Mouse (Mus musculus) intestine, embryonic 15.5 days (tissue): Measurements from ENCODE around the gene Trip4. TPM values are rescaled to one million over a fixed set of nuclear protein-coding genes. Genes with fewer than 3 reads are reported as not detected.
A peak's percentile ranks its signal among the peaks of the same experiment; 100 is the strongest.

ENCODE experiments used
- ATAC-seq: fragments of 200-750 bp; cut with Nextera tagmentation; 2 replicates; pipeline ENCODE4 v1.8.0; 2017; ENCODE audit warnings: moderate TSS enrichment, moderate library complexity
- H3K27ac ChIP-seq: fragments of 300-500 bp; sonication (generic); 2 replicates; pipeline ENCODE4 v1.5.1; 2015; ENCODE audit warnings: mild to moderate bottlenecking, inconsistent platforms
- H3K27me3 ChIP-seq: fragments of 300-500 bp; sonication (generic); replicated peaks from 2 replicates; pipeline ENCODE4 v1.6.1; 2015; ENCODE audit warnings: inconsistent platforms
- H3K36me3 ChIP-seq: fragments of 300-500 bp; sonication (generic); 2 replicates; pipeline ENCODE4 v1.6.1; 2015; ENCODE audit warnings: inconsistent platforms
- H3K4me1 ChIP-seq: fragments of 300-500 bp; sonication (generic); replicated peaks from 2 replicates; pipeline ENCODE4 v1.6.1; 2015; ENCODE audit warnings: inconsistent platforms
- H3K4me2 ChIP-seq: fragments of 300-500 bp; sonication (generic); replicated peaks from 2 replicates; pipeline ENCODE4 v1.6.1; 2015; ENCODE audit warnings: mild to moderate bottlenecking, inconsistent platforms
- H3K4me3 ChIP-seq: fragments of 300-500 bp; sonication (generic); replicated peaks from 2 replicates; pipeline ENCODE4 v1.5.1; 2015; ENCODE audit warnings: inconsistent platforms
- H3K9ac ChIP-seq: fragments of 300-500 bp; sonication (generic); 2 replicates; pipeline ENCODE4 v1.6.1; 2015; ENCODE audit warnings: inconsistent platforms
- H3K9me3 ChIP-seq: fragments of 300-500 bp; sonication (generic); 2 replicates; pipeline ENCODE4 v1.6.1; 2016; ENCODE audit warnings: inconsistent platforms
- WGBS: fragments of 180-500 bp; shearing (Covaris S2); methylation state at CpG from one replicate; pipeline ENCODE4 v1.1.7; 2015; 5-methylcytosine and 5-hydroxymethylcytosine counted together
- polyA plus RNA-seq: library from polyadenylated mRNA; unstranded; fragments of >200 nt; fragmentation: Nextera tagmentation; extraction: Ambion mirVana; gene quantifications from 2 replicates; pipeline ENCODE4 v1.2.1, GENCODE M21; 2015

Trip4 gene
- polyA plus RNA-seq, 1 experiment from 2014 or later: 24.5 TPM

DNA sequence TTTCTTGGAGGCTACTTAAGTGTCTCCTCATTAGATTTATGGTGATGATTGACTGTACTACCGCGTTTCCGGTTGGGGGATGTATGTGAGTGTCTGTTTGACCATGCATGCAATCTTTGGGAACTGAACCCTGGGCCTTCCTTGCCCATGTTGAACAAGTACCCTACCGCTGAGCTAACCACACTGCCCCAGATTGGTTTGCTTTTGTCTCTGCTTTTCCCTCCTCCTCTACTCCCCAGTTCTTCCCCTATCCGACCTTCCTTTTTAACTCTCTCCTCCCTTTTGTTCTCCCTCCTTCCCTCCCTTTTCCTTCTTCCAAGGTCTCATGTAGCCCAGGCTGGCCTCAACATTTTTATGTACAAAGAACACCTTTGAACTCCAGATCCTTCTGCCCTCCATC lies 17.5 kb downstream of the Trip4 start:
- no peaks in the 10 kb centered on the region for H3K9me3 ChIP-seq
- no peaks in the 10 kb centered on the region for H3K4me1 ChIP-seq
- ATAC-seq: 0 out of 2 replicates have a peak, but pooled peaks have one; percentile 26
- no peaks in the 10 kb centered on the region for H3K36me3 ChIP-seq
- H3K27me3 ChIP-seq: no peaks in the 10 kb centered on the region
- H3K27ac ChIP-seq: no peak overlapping the region
- WGBS: 3% methylated on average over 5 of the region's 5 CpGs
- peak overlapping the region; percentile 90 for H3K4me2 ChIP-seq
- peak overlapping the region; percentile 39 for H3K9ac ChIP-seq
- H3K4me3 ChIP-seq: peak overlapping the region; percentile 65

DNA sequence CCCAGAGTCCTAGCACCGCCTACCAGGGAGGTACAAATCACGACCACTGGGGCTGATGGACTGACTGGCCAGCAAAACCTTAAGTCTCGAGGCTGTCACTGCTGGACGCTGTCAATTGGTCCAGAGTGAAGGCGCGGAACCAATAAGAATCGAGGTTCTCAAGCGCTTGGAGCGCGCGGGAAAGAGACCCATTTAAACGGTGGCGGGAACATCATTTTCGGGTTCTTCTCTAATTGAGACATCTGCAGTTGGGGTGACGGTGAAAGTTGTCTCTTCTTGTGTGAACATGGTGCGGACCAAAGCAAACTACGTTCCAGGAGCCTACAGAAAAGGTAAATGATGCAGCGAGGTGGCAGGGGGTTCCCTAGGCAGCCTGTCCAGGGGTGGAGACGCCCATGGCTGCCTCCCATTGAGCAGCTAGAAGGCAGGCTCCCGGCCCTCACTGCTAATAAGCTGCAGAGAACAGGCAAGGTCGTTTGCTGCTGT lies 18.4 kb downstream of the Trip4 start, which contains the start of gene Pclaf:
Gene Pclaf (plus strand): TSS at position 95 of the 486 bp plus-strand sequence.
- 0% methylated on average over 21 of the region's 21 CpGs for WGBS

GRCm38 (mm10) chr9:65884564-65885315 lies 23.9 kb downstream of the Trip4 start:
- no peaks in the 10 kb centered on the region for H3K36me3 ChIP-seq
- H3K9me3 ChIP-seq: no peaks in the 10 kb centered on the region
- H3K4me1 ChIP-seq: no peaks in the 10 kb centered on the region
- no peaks in the 10 kb centered on the region for H3K27me3 ChIP-seq
- peak overlapping the region; percentile 74 for H3K4me2 ChIP-seq
- under 1% methylated on average over 37 of the region's 37 CpGs for WGBS
- H3K9ac ChIP-seq: peak overlapping the region; percentile 63
- peak overlapping the region; percentile 69 for H3K27ac ChIP-seq
- peak overlapping the region; percentile 61 for H3K4me3 ChIP-seq
- peak; percentile 98 for ATAC-seq

More for the DNA sequence above, 18.4 kb downstream of the Trip4 start, which contains the start of gene Pclaf:
- Histone ChIP-seq H3K9ac (peak within 1 kb of the TSS; percentile 73), H3K27me3 (no peaks in the 10 kb centered on the region), H3K4me1 (no peaks in the 10 kb centered on the region), H3K4me2 (peak within 1 kb of the TSS; percentile 90), H3K9me3 (no peaks in the 10 kb centered on the region), H3K27ac (peak within 1 kb of the TSS; percentile 48), H3K36me3 (no peaks in the 10 kb centered on the region), H3K4me3 (peak within 1 kb of the TSS; percentile 65)
- peak; percentile 94 for ATAC-seq

DNA sequence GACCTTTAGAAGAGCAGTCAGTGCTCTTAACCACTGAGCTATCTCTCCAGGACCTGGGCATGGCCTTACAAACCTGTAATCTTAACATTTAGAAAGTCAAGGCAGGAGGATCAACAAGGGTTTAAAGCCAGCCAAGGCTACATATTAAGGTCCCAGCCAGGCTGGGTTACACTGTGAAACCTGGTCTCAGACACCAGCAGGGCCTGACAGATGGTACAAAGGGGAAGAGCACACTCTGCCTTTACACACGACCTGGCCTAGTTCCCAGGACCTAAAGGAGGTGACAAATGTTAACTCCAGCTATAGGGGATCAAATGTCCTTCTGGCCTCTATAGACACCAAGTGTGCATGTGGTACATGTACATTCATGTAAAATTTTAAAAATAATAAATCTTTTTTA lies 48.9 kb downstream of the Trip4 start:
- Histone ChIP-seq H3K4me1 (no peaks in the 10 kb centered on the region), H3K4me2 (no peak overlapping the region), H3K27me3 (no peaks in the 10 kb centered on the region), H3K36me3 (peaks cover 14% of the 10 kb centered on the region), H3K4me3 (no peak overlapping the region), H3K9ac (no peak overlapping the region), H3K9me3 (no peaks in the 10 kb centered on the region), H3K27ac (no peak overlapping the region)
- ATAC-seq: no peak
- 65% methylated on average over 1 of the region's 1 CpGs for WGBS

GRCm38 (mm10) chr9:65850203-65850602 lies 58.4 kb downstream of the Trip4 start:
- Histone ChIP-seq H3K4me3 (no peak overlapping the region), H3K27me3 (no peaks in the 10 kb centered on the region), H3K9me3 (no peaks in the 10 kb centered on the region), H3K9ac (no peak overlapping the region), H3K27ac (no peak overlapping the region), H3K4me2 (no peak overlapping the region), H3K4me1 (no peaks in the 10 kb centered on the region), H3K36me3 (no peaks in the 10 kb centered on the region)
- no peak for ATAC-seq
- 20% methylated on average over 1 of the region's 1 CpGs for WGBS

- Histone ChIP-seq H3K4me3 (no peak overlapping the region), H3K27me3 (no peaks in the 10 kb centered on the region), H3K27ac (no peak overlapping the region)
Observed at GRCm38 (mm10) chr9:65848154-65848553, 60.4 kb downstream of the Trip4 start.

GRCm38 (mm10) chr9:65844421-65845165 lies 64.0 kb downstream of the Trip4 start:
- H3K27me3 ChIP-seq: no peaks in the 10 kb centered on the region
- no peaks in the 10 kb centered on the region for H3K9me3 ChIP-seq
- H3K36me3 ChIP-seq: no peaks in the 10 kb centered on the region
- no peak for ATAC-seq
- no peak overlapping the region for H3K4me3 ChIP-seq
- no peak overlapping the region for H3K27ac ChIP-seq
- no peak overlapping the region for H3K4me2 ChIP-seq
- no peak overlapping the region for H3K9ac ChIP-seq
- no peaks in the 10 kb centered on the region for H3K4me1 ChIP-seq
- 84% methylated on average over 7 of the region's 7 CpGs for WGBS

More at GRCm38 (mm10) chr9:65848154-65848553, 60.4 kb downstream of the Trip4 start:
- no peaks in the 10 kb centered on the region for H3K9me3 ChIP-seq
- no peaks in the 10 kb centered on the region for H3K4me1 ChIP-seq
- H3K4me2 ChIP-seq: no peak overlapping the region
- ATAC-seq: no peak
- no peak overlapping the region for H3K9ac ChIP-seq
- no peaks in the 10 kb centered on the region for H3K36me3 ChIP-seq

DNA sequence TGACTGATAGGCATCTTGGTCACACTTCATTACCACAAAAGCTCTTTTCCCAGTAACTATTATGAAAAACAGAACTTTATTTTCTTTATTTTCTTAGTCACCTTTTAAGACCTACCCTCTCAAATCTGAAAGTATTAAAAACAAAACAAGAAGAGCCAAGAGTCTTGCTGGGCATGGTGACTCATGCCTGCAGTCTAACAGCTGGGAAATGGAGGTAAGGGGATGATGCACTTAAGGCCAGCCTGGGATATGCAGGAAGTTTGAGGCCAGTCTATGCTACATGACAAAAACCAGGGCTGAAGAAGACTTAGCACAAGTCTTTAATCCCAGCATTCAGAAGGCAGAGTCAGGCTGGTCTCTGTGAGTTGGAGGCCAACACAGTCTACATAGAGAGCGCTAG lies 68.8 kb downstream of the Trip4 start:
- no peak for ATAC-seq
- no peak overlapping the region for H3K27ac ChIP-seq
- no peak overlapping the region for H3K4me2 ChIP-seq
- H3K9ac ChIP-seq: no peak overlapping the region
- no peak overlapping the region for H3K4me3 ChIP-seq
- 96% methylated on average over 1 of the region's 1 CpGs for WGBS
- no peaks in the 10 kb centered on the region for H3K27me3 ChIP-seq
- H3K9me3 ChIP-seq: no peaks in the 10 kb centered on the region
- H3K36me3 ChIP-seq: no peaks in the 10 kb centered on the region
- H3K4me1 ChIP-seq: no peaks in the 10 kb centered on the region

- no peak for ATAC-seq
- no peaks in the 10 kb centered on the region for H3K36me3 ChIP-seq
- H3K9ac ChIP-seq: no peak overlapping the region
- no peaks in the 10 kb centered on the region for H3K9me3 ChIP-seq
- no peak overlapping the region for H3K27ac ChIP-seq
- no peak overlapping the region for H3K4me2 ChIP-seq
- H3K4me3 ChIP-seq: no peak overlapping the region
- H3K27me3 ChIP-seq: no peaks in the 10 kb centered on the region
- H3K4me1 ChIP-seq: no peaks in the 10 kb centered on the region
Observed at GRCm38 (mm10) chr9:65836916-65837315, 71.7 kb downstream of the Trip4 start.

DNA sequence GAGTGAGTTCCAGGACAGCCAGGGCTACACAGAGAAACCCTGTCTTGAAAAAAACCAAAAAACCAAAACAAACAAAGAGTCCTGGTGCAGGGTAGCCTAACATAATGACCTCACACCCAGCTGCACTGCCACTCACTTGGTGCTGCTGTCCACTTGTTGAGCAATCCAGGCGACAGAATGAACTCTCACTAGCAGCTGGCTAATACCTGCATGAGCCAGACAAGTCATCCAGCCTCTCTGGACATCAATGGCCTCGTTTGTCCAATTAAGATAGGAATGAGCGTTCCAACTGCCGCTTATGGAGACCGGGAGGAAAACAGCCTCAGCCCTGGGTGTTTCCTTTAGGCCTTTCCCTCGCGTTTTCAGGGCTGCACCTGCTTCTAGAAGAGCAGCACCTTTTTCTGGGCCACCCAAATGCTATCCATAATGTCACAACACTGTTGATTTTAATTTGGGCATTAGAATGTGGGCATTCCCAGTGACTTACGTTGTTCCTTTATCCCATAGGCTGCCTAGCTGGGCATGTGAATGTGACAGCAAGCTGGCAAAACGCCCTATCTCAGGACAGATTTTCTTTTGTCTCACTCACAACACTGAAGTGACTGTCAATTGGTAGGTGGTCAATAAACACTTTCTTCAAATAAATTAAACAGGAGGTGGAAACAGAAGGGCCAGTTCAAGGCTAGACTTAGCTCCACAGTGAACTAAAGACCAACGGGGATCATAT lies 73.8 kb downstream of the Trip4 start:
- no peaks in the 10 kb centered on the region for H3K4me1 ChIP-seq
- H3K4me2 ChIP-seq: no peak overlapping the region
- no peaks in the 10 kb centered on the region for H3K9me3 ChIP-seq
- H3K27me3 ChIP-seq: no peaks in the 10 kb centered on the region
- H3K4me3 ChIP-seq: no peak overlapping the region
- H3K9ac ChIP-seq: no peak overlapping the region
- 83% methylated on average over 10 of the region's 10 CpGs for WGBS
- H3K36me3 ChIP-seq: no peaks in the 10 kb centered on the region
- no peak overlapping the region for H3K27ac ChIP-seq
- ATAC-seq: no peak

GRCm38 (mm10) chr9:65833640-65834039 lies 75.0 kb downstream of the Trip4 start:
- H3K9me3 ChIP-seq: no peaks in the 10 kb centered on the region
- no peak overlapping the region for H3K4me3 ChIP-seq
- no peaks in the 10 kb centered on the region for H3K36me3 ChIP-seq
- H3K4me1 ChIP-seq: peaks cover 1% of the 10 kb centered on the region
- H3K9ac ChIP-seq: no peak overlapping the region
- ATAC-seq: no peak
- no peak overlapping the region for H3K27ac ChIP-seq
- H3K4me2 ChIP-seq: no peak overlapping the region
- H3K27me3 ChIP-seq: no peaks in the 10 kb centered on the region

GRCm38 (mm10) chr9:65833230-65833629 lies 75.4 kb downstream of the Trip4 start:
- H3K27ac ChIP-seq: no peak overlapping the region
- ATAC-seq: no peak
- H3K27me3 ChIP-seq: no peaks in the 10 kb centered on the region
- H3K36me3 ChIP-seq: no peaks in the 10 kb centered on the region
- WGBS: 78% methylated on average over 2 of the region's 2 CpGs
- H3K9me3 ChIP-seq: no peaks in the 10 kb centered on the region
- H3K4me1 ChIP-seq: peaks cover 5% of the 10 kb centered on the region
- H3K4me3 ChIP-seq: no peak overlapping the region
- no peak overlapping the region for H3K9ac ChIP-seq
- no peak overlapping the region for H3K4me2 ChIP-seq
